Mouse (Mus musculus): ENCODE measurements at regions not wholly inside any gene's neighbourhood (a gene's known extent, or its start where the extent isn't known, plus 50 kb on each side); places are given as distances from the start of the nearest gene placed in this dataset.

GRCm38 (mm10) chr17:45893094-45893493, 139.1 kb downstream of the Vegfa start:
- TF ChIP-seq CTCF (conservative IDR thresholded peaks at IDR 0.05; ENCODE audit: insufficient read depth, insufficient read length, low read depth, low read length) (no peak), POLR2A (IDR thresholded peaks at IDR 0.05; ENCODE audit: low read depth, low read length) (no peak)

All from kidney, adult 2 months (tissue).